Mouse (Mus musculus) granulocyte monocyte progenitor cell, adult 5-6 weeks (primary cell): ENCODE data around the gene Slc9a6. TPM values are rescaled to one million over a fixed set of nuclear protein-coding genes. Genes with fewer than 3 reads are reported as not detected.

Experiments
- ATAC-seq: replicated peaks from 2 replicates; pipeline ENCODE4 v1.8.0; 2016; ENCODE audit warnings: mild to moderate bottlenecking, moderate TSS enrichment, inconsistent platforms; ENCODE audit not compliant: poor library complexity, severe bottlenecking
- total RNA-seq, 2 experiments: library from RNA; stranded (forward) in 1 of 2; stranded (reverse) in 1 of 2; fragments of 200-712, 200-1000 nt in 1 of 2; fragments of >200 nt in 1 of 2; fragmentation: Nextera tagmentation in 1 of 2; gene quantifications; 2 replicates each; pipeline ENCODE4 v1.2.3; 2014 to 2017

The Slc9a6 gene
- total RNA-seq (2014; fragmentation: Nextera tagmentation) (3.4 and 7.6 TPM in 2 replicates), total RNA-seq (2017) (11.4 and 11.6 TPM in 2 replicates)

DNA sequence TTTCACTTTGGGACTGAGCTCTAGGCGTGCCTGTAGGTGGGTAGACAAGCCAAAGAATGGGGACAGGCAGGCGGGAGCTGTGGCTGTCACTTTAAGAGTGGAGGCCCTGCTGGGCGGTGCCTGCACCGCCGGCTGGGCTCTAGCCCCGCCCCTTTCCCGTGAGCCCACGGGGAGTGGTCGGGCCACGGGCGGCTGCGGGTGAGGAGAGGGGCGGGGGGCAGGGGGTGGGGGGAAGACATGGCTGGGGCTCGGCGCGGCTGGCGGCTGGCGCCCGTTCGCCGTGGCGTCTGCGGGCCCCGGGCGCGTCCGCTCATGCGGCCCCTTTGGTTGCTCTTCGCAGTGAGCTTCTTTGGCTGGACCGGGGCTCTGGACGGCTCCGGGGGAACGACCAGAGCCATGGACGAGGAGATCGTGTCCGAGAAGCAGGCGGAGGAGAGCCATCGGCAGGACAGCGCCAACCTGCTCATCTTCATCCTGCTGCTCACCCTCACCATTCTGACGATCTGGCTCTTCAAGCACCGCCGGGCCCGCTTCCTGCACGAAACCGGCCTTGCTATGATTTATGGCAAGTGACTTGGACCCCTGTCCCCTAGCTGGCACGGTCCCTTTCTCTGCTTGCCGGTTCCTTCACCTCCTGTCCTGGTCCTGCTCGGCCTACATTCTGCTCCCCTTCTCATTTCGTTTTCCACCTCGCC, at the start of gene Slc9a6:
Gene Slc9a6, plus strand, starts transcription at position 135 of the 695 bp plus-strand sequence.
- ATAC-seq, result peak; percentile 97

DNA sequence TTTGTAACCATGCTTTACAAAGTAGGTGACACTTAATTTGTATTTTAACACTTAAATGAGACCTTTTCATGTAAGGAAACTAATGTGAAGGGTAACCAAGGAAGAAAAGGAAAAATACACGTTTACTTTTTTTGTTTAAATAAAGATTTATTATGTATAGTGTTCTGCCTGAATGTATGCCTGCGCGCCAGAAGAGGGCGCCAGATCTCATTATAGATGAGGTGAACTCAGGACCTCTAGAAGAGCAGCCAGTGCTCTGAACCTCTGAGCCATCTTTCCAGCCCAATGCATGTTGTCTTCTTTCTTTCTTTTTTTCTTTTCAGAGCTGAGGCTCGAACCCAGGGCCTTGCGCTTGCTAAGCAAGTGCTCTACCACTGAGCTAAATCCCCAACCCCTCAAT, 37.1 kb upstream of the Slc9a6 start:
- peak; percentile 63 for ATAC-seq

DNA sequence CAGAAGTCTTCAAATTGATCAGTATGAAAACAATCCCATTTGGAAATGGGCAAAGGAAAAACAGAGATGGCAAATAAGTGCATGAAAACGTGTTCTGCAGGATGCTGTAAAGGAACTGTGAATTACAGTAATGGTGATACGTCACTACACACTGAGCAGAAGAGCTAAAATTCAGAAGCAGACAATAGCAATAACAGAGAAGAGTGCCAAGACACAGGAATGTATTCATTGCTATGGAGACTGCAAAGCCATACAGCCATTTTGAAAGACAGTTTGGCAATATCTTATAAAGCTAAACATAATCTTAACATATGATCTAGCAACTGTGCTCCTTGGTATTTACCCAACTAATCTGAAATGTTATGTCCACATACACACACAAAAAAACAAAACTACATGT, 31.4 kb upstream of the Slc9a6 start:
- ATAC-seq, result no peak

DNA sequence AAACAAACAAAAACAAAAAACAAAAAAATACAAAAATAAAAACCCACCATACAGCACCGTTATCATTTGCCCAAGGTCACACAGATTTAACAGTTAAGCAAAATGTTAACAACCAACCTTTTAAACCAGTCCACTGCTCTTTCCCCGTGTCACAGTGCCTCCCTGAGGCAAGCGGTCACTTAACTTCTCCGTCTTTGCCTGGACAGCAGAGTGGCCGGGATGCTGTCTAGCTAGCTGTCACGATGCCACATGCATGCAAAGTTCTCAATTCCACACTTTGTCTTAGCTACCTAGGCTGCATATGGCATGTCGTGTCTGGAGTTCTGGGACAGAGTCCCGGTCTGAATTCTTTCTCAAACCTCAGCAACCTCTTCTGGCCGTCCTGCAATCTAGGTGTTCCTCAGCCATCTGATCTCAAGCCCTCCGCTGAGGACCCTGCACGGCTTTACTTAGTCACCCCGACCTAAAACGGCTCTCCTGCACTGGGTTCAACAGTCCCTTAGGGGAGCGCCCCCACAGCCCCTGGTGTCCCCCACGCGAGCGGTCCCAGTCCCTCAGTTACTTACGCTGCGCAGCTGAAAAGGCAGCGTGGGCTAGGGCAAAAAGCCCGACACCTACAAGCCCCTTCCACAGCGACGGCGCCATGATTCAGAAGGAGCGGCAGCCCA, 12.2 kb upstream of the Slc9a6 start:
- no peak; the same call in 1 of the 2 replicates for ATAC-seq

DNA sequence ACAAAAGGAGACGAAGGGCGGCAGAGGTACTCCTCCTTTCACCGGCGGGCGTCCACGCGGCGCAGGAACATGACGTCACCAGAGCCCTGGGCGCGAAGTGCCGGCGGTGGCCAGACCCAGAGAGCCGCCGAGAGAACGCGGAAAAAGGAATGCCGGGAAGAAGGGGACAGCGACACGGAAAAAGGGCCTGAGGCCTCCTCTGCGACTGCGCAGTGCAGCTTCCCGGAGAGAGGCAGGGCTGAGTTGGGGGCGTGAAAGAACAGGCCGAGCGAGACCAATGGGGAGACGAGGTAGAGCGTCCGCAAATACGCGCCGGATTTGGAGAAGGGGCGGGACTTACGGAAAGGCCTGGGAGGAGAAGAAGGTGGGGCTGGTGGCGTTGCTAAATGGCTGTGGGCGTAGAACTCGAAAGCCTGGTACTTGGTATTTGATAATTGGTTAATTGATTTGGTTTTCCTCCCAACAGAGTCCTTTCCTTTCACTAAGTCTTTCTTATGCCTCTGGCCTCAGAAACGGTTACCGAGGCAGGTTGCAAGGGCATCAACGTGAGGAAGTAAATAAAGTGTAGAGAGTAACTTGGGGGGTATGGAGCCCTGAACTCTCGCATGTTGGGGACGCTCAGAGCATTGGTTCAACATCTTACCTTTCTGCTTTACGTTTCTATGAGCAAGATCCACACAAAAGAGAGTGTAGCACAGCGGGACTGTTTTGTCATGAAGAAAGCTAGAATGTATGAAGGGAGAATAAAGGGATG, 11.5 kb upstream of the Slc9a6 start, which contains the start of gene Mmgt1:
Gene Mmgt1, minus strand, starts transcription at position 183 of the 754 bp plus-strand sequence.
- peak; percentile 98 for ATAC-seq

DNA sequence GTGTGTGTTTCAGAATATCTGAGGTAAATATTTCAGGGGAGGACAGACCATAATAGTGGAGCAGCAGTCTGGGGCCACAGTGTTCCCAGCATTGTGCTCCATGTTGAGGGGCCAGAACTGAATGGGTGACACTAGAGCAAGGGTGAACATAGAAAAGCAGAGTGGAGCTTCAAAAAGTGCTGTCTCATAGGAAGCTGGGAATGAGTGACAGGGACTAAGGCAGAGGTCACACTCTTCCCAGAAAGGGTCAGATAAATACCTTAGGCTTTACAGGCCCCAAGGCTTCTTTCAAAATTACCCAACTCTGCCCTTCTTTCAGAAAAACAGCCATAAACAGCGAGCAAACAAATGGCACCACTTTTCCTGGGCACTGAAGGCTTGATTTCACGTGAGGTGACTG, 3.0 kb upstream of the Slc9a6 start:
- no peak for ATAC-seq

DNA sequence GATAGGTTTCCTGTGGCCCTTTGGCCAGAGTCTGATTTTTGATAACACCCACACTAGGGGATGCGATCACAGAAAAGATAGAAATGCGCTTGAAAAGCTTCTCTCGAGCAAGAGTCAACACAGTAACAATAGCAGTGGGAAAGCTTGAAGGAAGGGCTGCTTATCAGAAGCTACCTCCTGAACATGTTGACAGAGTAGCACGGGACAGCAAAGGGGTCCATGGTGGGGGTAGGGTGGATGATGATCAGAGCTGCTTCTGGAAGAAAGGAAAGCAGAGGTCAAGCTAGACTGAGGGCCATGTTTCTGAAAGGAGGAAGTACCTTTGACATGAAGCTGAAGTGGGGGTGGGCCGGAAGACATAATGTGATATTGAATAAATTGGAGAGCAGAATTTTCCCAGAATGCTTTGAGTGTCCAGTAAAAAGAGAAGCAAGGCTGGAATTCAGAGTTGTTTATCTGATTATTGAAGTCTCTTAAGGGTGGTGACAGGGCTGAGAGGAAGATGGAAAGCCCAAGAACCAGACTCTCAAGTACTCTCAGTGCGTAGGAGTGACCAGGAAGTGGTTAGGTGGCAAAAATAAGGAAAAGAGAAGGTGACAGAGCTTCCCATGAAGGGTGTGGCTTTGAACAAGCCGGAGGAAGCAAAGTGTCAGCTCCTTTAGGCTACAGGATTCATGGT, 2.4 kb upstream of the Slc9a6 start:
- peak; percentile 24 for ATAC-seq

DNA sequence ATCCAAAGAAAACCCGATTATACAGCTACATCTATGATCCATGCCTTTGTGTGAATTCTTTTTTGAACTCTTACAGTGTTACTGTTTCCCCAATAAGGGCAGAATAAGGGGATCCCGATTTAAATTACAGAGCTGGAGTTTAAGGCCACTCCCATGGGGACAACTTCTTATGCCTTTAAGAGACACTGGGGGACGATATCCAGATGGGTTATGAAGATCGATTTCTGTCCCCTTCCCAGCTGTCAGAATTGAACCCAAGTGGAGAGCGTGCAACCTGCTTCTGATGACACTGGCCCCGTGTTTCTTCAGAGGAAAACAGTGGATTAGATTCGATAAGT, 303 bp upstream of the Slc9a6 start:
- 0 out of 2 replicates have a peak, but pooled peaks have one; percentile 8 for ATAC-seq

DNA sequence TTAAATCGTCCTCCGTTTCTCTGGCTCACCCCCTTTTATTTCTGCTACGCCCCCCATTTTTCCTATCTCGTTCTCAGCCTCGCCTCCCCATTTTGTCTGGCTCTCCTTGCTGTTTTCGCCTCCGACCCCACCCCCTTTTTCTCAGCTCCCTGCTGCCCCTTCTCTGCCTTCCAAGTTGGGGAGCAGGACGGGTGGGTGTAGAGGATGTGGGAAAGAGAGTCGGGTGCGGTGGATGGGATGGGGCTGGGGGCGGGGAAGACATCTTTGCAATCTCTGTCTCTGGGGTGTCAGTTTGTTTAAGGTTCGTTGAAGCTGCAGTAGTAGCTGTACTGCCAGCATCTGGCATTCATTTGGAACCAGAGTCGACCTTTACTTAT, 749 bp downstream of the Slc9a6 start:
- ATAC-seq, result 0 out of 2 replicates have a peak, but pooled peaks have one; percentile 5

DNA sequence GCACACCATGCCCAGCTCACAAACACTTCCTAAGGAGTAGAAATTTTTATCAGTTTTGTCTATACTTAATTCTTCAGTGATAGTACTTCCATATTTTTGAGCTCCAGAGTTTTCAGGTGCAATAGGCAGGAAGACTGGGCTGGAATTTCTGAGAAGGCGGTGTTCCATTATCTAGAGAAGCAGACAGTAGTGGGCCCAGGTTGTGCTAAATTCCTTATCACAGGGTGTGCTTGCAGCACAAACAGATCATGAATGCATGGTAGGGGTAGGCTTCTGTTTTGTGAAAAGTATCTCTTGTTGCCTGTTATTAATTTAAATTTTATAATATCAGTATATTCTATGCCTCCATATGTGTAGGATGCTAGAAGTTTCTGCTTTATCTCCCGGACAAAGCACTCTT, 5.7 kb downstream of the Slc9a6 start:
- no peak for ATAC-seq

DNA sequence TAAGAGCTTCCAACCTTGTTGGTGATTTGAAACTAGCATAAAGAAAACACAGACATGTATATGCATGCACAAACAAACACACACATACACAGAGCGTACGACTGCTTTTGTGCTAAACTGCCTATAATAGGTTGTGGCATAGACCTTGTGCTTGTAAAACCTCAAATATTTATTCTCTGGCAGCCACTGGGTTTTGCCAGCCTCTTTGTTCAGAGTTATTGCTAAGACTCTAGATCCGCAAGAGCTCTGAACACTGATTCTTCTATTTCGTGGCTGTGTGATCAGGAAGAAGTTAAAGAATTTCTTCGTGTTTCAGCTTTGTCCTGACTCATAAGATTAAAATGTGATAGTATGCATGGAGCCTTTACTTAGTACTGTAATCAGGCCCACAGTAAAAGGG, 26.6 kb downstream of the Slc9a6 start:
- ATAC-seq, result no peak

DNA sequence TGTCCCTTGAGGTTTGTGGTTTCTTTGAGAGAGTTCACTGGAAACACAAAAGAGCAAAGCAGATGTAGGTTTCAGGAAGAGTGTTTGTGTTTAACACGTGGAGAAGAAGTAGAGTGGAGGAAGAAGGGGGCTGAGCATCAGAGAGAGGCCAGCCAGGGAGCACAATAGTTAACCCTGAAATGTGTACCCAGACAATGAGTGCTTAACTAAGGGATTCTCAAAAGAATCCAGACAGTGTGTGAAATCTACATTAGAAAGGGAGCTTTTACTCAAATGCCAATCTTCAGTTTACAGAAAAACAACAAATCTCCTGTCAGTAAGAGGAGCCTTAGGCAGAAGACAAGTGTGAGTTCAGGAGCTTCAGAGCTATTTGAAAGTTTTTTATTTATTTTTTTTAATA, 30.5 kb downstream of the Slc9a6 start:
- no peak for ATAC-seq

DNA sequence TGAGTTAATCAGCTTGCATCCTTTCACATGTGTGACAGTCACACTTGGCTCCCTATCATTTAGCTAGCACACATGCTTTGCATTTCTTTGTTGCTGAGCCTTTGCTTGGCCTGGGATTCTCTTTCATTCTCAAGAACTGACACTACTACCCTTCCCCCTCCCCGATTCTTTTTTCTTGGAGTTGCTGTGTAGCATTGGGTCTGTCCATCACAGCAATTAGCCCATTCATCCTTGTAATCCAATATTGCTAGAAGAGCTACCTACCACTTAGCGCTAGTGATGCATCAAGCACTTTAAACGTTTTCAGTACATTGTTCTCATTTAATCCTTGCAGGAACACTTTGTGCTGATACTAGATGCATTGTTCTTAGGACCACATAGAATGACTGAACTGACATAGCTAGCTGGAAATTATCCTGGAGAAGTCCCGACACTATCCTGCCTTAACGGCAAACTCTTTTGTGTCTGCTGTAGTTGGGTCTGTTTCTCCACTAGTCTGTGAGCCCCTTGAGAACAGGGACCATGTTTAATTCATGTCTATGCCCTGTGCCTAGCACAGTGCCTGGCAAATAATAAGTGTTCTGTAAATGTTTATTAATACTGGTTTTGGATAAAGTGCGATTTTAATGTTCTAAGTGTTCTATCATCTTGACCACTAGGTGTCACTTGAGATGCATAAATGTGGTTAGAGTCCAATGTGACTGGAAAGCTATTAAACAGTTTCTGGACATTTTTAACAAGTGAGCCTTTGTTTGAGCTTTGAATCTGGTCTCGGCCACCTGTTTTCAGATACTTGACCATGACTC, 40.2 kb downstream of the Slc9a6 start:
- ATAC-seq, result no peak

DNA sequence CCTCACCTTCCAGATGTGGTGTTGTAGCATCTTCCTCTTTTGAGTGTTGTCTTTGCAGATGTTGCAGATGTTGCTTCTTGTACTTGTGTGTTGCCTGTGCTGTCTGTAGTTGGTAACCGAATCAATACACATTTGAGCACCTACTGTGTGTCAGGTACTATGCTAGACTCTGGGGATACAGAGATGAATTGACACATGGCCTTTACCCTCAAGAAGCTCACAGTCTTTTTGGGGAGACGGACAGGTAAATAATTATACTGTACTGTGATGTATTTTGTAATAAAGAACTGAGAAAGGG, 40.7 kb downstream of the Slc9a6 start:
- ATAC-seq, result no peak

DNA sequence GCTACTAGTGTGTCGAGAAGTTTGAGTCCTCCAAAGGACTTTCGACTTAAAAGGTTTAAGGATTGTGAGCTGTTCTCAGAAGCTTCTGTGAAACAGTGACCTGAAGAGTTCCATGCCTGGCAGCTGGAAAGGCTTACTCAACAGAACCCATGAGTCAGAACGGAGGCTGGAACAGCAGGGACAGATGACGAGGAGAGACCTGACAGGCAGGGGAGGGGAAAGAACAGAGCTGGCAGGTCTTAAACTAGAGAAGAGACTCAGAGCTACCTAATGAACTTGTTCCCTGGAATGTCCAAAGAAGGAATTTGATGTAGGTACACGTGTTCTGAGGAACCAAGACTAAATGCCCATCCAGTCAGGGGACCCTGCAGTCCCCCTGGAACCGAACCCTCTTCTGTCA, 41.3 kb downstream of the Slc9a6 start:
- no peak for ATAC-seq

DNA sequence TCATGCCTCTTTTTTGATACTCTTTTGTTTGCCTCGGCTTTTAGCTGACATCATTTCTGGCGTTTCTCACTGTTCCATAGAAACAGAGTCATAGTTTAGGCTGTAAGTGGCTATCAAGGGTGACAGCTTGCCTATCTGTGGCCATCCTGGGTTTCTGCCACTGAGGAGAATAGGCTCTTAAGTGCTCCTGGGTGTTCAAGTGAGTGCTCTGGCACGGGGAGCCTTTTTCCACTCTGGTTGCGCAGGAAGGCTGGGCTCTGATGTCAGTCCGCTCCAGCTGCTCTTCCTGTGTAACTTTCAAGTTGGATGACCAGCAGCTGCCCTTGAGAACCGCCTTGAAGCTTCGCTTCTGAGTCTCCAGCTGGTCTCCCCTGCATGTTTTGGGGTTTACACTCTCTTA, 42.2 kb downstream of the Slc9a6 start:
- ATAC-seq, result no peak

DNA sequence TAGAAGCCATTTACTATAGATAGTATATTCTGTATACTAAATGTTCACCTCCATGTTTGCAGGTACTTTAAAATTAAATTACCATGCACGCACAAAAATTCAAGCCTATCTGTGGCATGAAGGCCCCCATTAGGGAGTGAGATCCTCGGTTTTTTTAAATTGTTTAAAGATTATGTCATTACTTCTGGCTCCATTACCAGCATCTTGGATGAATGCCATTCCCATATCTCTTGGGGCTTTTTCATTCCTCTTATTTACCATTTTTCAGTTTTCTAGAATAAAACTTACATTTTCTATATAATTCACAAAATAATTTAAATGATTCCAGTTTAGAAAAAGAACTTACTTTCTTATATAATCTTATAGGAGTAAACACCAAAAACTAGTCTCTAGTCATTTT, 46.1 kb downstream of the Slc9a6 start:
- ATAC-seq, result no peak

DNA sequence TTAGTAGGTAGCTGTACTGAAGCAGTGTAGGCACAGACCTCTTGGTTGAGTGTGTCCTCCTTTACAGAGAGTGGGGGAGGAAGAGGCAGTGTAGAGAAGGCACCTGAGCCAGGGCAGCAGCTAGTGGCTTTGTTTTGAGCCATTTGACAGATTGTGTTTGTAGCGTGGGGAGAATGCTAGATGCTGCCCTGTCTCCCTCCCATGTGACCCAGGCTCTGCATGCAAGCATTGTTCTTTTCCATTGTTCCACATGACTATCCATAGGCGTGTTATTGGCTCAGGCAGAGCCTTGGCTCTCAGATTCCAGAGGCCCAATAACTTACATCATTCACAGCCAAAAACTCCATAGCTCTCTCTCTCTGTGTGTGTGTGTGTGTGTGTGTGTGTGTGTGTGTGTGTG, 49.7 kb downstream of the Slc9a6 start:
- ATAC-seq, result no peak

DNA sequence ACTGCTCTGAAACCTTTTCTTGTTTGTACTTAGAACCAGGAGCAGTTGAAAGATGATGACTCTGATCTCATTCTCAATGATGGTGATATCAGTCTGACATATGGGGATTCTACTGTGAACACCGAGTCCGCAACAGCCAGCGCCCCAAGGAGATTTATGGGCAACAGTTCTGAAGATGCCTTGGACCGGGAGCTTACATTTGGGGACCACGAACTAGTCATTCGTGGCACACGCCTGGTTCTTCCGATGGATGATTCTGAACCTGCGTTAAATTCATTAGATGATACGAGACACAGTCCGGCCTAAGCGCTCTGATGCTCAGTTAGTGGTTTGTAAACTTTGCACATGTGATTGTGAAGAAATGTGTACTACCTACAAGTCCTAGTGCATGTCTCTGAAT, 51.6 kb downstream of the Slc9a6 start:
- no peak for ATAC-seq

DNA sequence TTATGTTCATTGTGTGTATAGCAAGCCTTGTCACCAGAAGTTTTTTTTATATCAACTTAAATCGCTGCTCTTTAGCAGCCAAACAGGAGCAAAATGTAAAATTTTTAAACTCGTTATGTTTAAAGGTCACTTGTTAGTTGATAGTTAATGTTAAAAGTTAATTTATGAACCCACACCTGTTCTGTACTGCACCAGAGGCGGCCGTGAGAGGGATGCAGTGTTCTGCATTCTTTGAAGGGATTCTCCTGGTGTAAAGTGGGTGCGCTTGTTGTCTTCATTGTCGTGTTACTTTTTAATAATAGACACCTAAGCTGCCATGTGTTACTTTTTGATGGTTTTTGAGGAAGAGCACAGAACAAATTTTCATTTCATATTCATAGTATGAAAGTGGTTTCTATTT, 52.8 kb downstream of the Slc9a6 start:
- ATAC-seq, result no peak
